Mouse (Mus musculus) lung, adult 2 months (tissue): ENCODE measurements around the gene Lmo1.

Source experiments
- CTCF ChIP-seq: fragments of 200-500 bp; IDR thresholded peaks from 2 replicates; pipeline ENCODE4 v1.5.1; 2011; ENCODE audit warnings: mild to moderate bottlenecking, low read length, control low read depth; ENCODE audit not compliant: insufficient read depth
- POLR2A ChIP-seq: fragments of 200-500 bp; IDR thresholded peaks from 2 replicates; pipeline ENCODE4 v1.6.1; 2011; ENCODE audit warnings: low read depth, mild to moderate bottlenecking, control low read depth, low read length, borderline replicate concordance; ENCODE audit errors: extremely low read depth

DNA sequence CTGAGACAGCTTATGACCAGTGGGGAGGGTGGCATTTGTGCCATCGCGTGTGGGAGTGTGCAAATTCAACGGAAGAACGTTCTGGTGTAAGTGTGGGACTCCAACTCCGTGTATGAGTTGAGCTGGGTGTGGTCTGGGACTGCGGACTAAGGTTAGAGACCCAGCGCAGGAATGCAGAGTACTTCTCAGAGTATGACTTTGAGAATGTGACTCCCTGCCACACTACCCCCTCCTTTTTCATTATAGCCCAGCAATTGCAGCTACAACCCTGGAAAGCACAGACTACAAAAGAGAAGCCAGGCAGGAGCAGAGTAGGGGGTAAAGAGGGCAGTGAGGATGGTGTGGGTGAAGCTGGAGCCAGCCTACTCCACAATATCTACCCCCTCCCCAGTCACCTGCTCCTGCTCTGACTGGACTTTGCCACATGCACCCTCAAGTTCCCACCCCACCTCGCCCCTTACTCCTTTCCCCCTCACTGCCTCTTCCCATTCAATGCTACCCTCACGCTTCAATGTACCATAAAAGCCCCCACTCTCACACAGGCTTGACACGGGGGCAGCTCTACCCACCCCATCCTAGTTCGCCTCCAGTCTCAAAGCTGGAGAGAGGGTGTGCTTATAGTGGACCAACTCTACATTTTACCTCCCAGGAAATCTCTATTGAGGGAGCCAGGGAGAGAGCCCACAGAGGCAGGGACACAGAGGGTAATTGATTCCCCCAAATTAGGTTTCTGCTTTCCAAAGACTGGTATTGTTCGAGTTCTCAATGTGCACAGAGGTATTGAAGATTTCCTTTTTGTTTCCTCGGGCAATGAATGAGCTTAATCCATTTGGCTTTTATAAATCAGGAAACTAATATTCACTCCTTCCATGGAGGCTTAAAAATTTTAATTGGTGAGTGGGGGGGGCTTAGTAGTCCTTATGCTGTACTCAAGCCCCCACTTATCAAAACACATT, 941 bp upstream of the Lmo1 start:
- no peak for TF ChIP-seq CTCF
- TF ChIP-seq POLR2A = no peak
